Mouse (Mus musculus) right cerebral cortex, postnatal 36 days (tissue): ENCODE measurements around the gene Zfp106.
"Not testable (repeated sequence)": the region's sequence is repeated elsewhere in the genome, so short reads cannot be mapped to it uniquely, and the experiment has no call there.

Source experiments
- DNase-seq, 2 experiments: peaks; one replicate each; pipeline ENCODE4 v3.0.0; 2022; ENCODE audit warnings: low spot score in 2 of 2, mixed read lengths in 1 of 2

The Zfp106 gene

GRCm38 (mm10) chr2:120563235-120563990 is at the start of gene Zfp106:
Gene Zfp106 (minus strand): TSS chr2:120563843.
- peak; percentile 86 to 87 for DNase-seq

- DNase-seq, result peak; percentile 86 to 90
These were observed 45.4 kb upstream of the Zfp106 start, which contains the start of the genes Haus2 and Lrrc57 for GRCm38 (mm10) chr2:120608830-120609723. Gene Haus2 (plus strand): TSS chr2:120609383. Gene Lrrc57 (minus strand): TSS chr2:120609520.

- peak in 1 of 2 experiments; percentile 45 for DNase-seq
These were observed 42.5 kb upstream of the Zfp106 start for GRCm38 (mm10) chr2:120606021-120606690.

- DNase-seq, result no peak
These were observed 35.9 kb upstream of the Zfp106 start for GRCm38 (mm10) chr2:120599506-120599905.

GRCm38 (mm10) chr2:120597734-120598133 is 34.1 kb upstream of the Zfp106 start:
- DNase-seq, result peak in 1 of 2 experiments; percentile 4

- DNase-seq, result no peak
These were observed 28.6 kb upstream of the Zfp106 start for GRCm38 (mm10) chr2:120592227-120592626.

GRCm38 (mm10) chr2:120589759-120590158 is 26.1 kb upstream of the Zfp106 start:
- DNase-seq, result peak; percentile 50 to 81

- DNase-seq, result no peak
These were observed 14.6 kb upstream of the Zfp106 start for GRCm38 (mm10) chr2:120578286-120578685.

GRCm38 (mm10) chr2:120577799-120578198 is 14.2 kb upstream of the Zfp106 start:
- no peak for DNase-seq

GRCm38 (mm10) chr2:120575978-120576377 is 12.3 kb upstream of the Zfp106 start:
- DNase-seq, result no peak

- DNase-seq, result no peak
These were observed 11.5 kb upstream of the Zfp106 start for GRCm38 (mm10) chr2:120575121-120575520.

- not testable (repeated sequence) for DNase-seq
These were observed 8.5 kb upstream of the Zfp106 start for GRCm38 (mm10) chr2:120572161-120572560.

GRCm38 (mm10) chr2:120571081-120571480 is 7.4 kb upstream of the Zfp106 start:
- no peak for DNase-seq

GRCm38 (mm10) chr2:120567798-120568320 is 4.2 kb upstream of the Zfp106 start:
- DNase-seq, result no peak

GRCm38 (mm10) chr2:120566886-120567797 is 3.5 kb upstream of the Zfp106 start, which contains the start of gene Snap23:
Gene Snap23 (plus strand): TSS chr2:120567671.
- DNase-seq, result peak; percentile 89 to 93

- DNase-seq, result no peak
These were observed 1.7 kb upstream of the Zfp106 start for GRCm38 (mm10) chr2:120565363-120565762.

- DNase-seq, result not testable (repeated sequence)
These were observed 1.0 kb upstream of the Zfp106 start for GRCm38 (mm10) chr2:120564548-120565188.

GRCm38 (mm10) chr2:120562859-120563234 is 796 bp downstream of the Zfp106 start:
- DNase-seq, result no peak

- no peak for DNase-seq
These were observed 2.1 kb downstream of the Zfp106 start for GRCm38 (mm10) chr2:120561524-120561923.

- no peak for DNase-seq
These were observed 4.8 kb downstream of the Zfp106 start for GRCm38 (mm10) chr2:120558813-120559212.
